Mouse (Mus musculus) liver, embryonic 14.5 days (tissue): ENCODE measurements around the gene Pacsin2. TPM values are rescaled to one million over a fixed set of nuclear protein-coding genes. Genes with fewer than 3 reads are reported as not detected.

ENCODE experiments used
- ATAC-seq: fragments of 200-750 bp; cut with Nextera tagmentation; 2 replicates; pipeline ENCODE4 v1.8.0; 2017; ENCODE audit warnings: moderate number of reproducible peaks, mild to moderate bottlenecking, moderate library complexity; ENCODE audit not compliant: insufficient read depth
- DNase-seq, 3 experiments: peaks; one replicate each; pipeline ENCODE4 v3.0.0-alpha.2; 2012 to 2013; ENCODE audit warnings: low read depth in 3 of 3, low spot score in 3 of 3
- H3K27ac ChIP-seq: fragments of 300-500 bp; sonication (generic); 2 replicates; pipeline ENCODE4 v1.5.1; 2014; ENCODE audit warnings: moderate library complexity, mild to moderate bottlenecking, control low read depth, inconsistent platforms
- H3K27me3 ChIP-seq: fragments of 300-500 bp; sonication (generic); 2 replicates; pipeline ENCODE4 v1.6.1; 2014; ENCODE audit warnings: mild to moderate bottlenecking, low read length, moderate library complexity; ENCODE audit not compliant: control insufficient read depth, insufficient read depth
- H3K36me3 ChIP-seq: fragments of 300-500 bp; sonication (generic); replicated peaks from 2 replicates; pipeline ENCODE4 v1.6.1; 2014; ENCODE audit warnings: low read depth; ENCODE audit not compliant: control insufficient read depth, insufficient read depth
- H3K4me1 ChIP-seq, 2 experiments: fragments of 200-500 bp in 1 of 2; fragments of 300-500 bp in 1 of 2; sonication (generic) in 1 of 2; replicated peaks; 2 replicates each; pipeline ENCODE4 v1.6.1; 2012 to 2014; ENCODE audit warnings: antibody characterized with exemption in 1 of 2, inconsistent platforms in 1 of 2, low read length in 1 of 2; ENCODE audit not compliant: control insufficient read depth in 2 of 2, insufficient read depth in 2 of 2
- H3K4me2 ChIP-seq: fragments of 300-500 bp; sonication (generic); 2 replicates; pipeline ENCODE4 v1.6.1; 2014; ENCODE audit warnings: low read depth, mild to moderate bottlenecking, control low read depth, moderate library complexity
- H3K4me3 ChIP-seq, 2 experiments: fragments of 200-500 bp in 1 of 2; fragments of 300-500 bp in 1 of 2; sonication (generic) in 1 of 2; 2 replicates each; pipeline ENCODE4 v1.5.1; 2012 to 2014; ENCODE audit warnings: low read depth in 2 of 2, low read length in 2 of 2, mild to moderate bottlenecking in 2 of 2, control low read depth in 1 of 2, inconsistent platforms in 1 of 2, moderate library complexity in 1 of 2; ENCODE audit not compliant: insufficient read depth in 1 of 2
- H3K9ac ChIP-seq: fragments of 300-500 bp; sonication (generic); replicated peaks from 2 replicates; pipeline ENCODE4 v1.6.1; 2014; ENCODE audit warnings: mild to moderate bottlenecking, control low read depth, moderate library complexity
- H3K9me3 ChIP-seq: fragments of 300-500 bp; sonication (generic); 2 replicates; pipeline ENCODE4 v1.6.1; 2016; ENCODE audit warnings: low read length, mixed read lengths; ENCODE audit not compliant: control insufficient read depth
- CTCF ChIP-seq: IDR thresholded peaks from 2 replicates; pipeline ENCODE4 v1.5.1; 2016; ENCODE audit warnings: antibody characterized with exemption, low read depth, control low read depth
- EP300 ChIP-seq: IDR thresholded peaks from 2 replicates; pipeline ENCODE4 v1.6.1; 2016; ENCODE audit warnings: antibody characterized with exemption, low read depth
- WGBS: fragments of 180-500 bp; shearing (Covaris S2); extraction: QIAGEN DNeasy Blood & Tissue Kit; methylation state at CpG from one replicate; pipeline ENCODE4 v1.1.7; 2014; ENCODE audit not compliant: insufficient replicate concordance; 5-methylcytosine and 5-hydroxymethylcytosine counted together
- polyA plus RNA-seq, 2 experiments: library from polyadenylated mRNA; depleted of rRNA in 1 of 2; stranded (reverse) in 1 of 2; unstranded in 1 of 2; fragments of >200 nt; fragmentation: Nextera tagmentation in 1 of 2; extraction: Ambion mirVana in 1 of 2; gene quantifications; 2 replicates each; pipeline versions ENCODE4 v1.2.1 to v1.2.3; 2012 to 2014

Gene Pacsin2
- polyA plus RNA-seq, 2 experiments: 32.8 to 39.7 TPM

DNA sequence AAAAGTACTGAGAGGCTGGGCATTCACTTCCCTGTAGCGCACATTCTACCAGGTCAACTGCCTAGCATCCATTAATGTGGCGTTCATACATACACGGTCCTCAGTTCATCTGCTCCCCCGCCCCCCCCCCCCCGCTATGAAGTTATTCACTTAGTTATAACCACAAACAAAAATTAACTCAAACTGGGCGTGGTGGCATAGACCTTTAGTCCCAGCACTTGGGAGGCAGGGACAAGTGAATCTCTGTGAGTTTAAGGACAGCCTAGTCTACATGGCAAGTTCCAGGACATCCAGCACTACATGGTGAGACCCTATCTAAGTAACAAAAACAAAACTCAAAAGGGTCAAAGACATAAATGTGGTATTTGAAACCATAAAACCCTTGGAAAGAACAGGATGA lies 125.5 kb downstream of the Pacsin2 start:
- H3K9ac ChIP-seq: no peak overlapping the region
- ATAC-seq (no peak), DNase-seq (no peak)
- no peaks in the 10 kb centered on the region for H3K9me3 ChIP-seq
- TF ChIP-seq CTCF (no peak), EP300 (no peak)
- H3K27ac ChIP-seq: no peak overlapping the region
- 67% methylated on average over 6 of the region's 6 CpGs for WGBS
- H3K4me3 ChIP-seq: no peak overlapping the region
- H3K36me3 ChIP-seq: peaks cover 5% of the 10 kb centered on the region
- no peaks in the 10 kb centered on the region for H3K27me3 ChIP-seq
- H3K4me1 ChIP-seq: peaks cover 9 to 16% of the 10 kb centered on the region in 2 experiments
- no peak overlapping the region for H3K4me2 ChIP-seq

DNA sequence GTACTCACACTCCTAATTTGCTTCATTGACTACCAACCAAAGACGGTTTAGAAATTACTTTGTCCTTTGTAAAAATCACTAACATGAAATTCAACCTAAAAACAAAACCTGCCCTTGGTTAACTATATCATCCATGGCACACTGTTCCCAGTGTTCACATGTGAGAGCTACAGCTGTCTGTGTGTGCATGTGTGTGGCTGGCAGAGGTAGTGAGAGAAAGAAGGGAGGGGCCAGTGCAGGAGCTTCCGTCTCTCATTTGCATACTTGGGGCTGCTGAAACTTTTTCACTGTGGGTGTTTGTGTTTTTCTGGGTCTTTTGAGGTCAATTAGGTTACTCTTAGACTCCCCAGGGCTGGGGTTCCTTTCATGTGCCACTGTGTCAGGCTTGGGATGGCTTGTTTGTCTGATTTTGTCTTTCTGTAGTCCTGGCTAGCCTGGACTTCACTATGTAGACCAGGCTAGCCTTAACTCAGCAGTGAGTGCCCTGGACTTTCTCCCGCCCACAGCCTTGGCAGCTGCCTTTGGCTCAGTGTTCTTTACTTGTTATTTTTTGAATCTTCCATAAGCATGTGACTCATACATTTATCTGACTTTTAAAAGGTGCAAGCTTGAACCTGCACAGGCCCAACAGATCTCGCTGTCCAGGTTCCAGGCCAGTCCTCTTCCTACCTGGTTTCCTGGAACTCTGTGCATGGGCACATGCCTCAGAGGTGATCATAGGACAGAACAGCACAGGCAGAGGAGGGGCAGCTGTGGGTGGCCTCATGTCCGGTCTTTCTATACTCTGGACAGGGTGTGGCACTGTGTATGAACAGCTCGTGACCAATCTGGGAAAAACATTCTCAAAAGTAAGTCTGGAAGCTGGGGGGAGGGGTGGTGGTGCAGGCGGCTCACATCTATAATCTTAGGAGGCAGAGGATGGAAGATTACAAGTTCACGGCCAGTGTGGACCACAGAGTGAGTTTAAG lies 126.2 kb downstream of the Pacsin2 start:
- 53% methylated on average over 8 of the region's 8 CpGs for WGBS
- ATAC-seq (no peak), DNase-seq (no peak)
- H3K27ac ChIP-seq: no peak overlapping the region
- no peak overlapping the region for H3K4me2 ChIP-seq
- no peak overlapping the region for H3K9ac ChIP-seq
- no peak for TF ChIP-seq EP300
- no peak for TF ChIP-seq CTCF
- no peak overlapping the region for H3K4me3 ChIP-seq
- peaks cover 8% of the 10 kb centered on the region for H3K36me3 ChIP-seq
- no peaks in the 10 kb centered on the region for H3K27me3 ChIP-seq
- peaks cover 1 to 9% of the 10 kb centered on the region in 2 experiments; a peak in 3 of 4 replicates for H3K4me1 ChIP-seq
- H3K9me3 ChIP-seq: no peaks in the 10 kb centered on the region

DNA sequence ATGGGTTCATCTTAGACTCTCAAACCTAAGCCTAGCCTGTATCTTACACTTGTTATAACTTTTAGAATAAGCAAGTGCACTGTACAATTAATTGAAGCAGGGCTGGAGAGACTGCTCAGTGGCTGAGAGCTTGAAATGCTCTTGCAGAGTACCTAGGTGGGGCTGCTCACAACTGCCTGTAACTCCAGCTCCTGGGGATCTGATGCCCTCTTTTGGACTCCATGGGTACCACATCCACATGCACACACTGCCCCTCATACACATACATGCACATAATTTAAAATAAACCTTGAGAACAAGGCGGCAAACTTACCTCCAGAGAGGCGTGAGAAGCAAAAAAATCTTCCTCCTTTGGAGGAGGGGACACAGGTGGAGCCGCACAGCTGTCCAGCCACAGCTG lies 132.0 kb downstream of the Pacsin2 start:
- Histone ChIP-seq H3K9me3 (no peaks in the 10 kb centered on the region), H3K9ac (no peak overlapping the region), H3K27ac (no peak overlapping the region), H3K27me3 (no peaks in the 10 kb centered on the region), H3K36me3 (peaks cover 4% of the 10 kb centered on the region), H3K4me2 (no peak overlapping the region), H3K4me1 (no peaks in the 10 kb centered on the region), H3K4me3 (no peak overlapping the region)
- TF ChIP-seq EP300: no peak
- peak; percentile 63 for TF ChIP-seq CTCF
- ATAC-seq (no peak), DNase-seq (no peak)
- 73% methylated on average over 3 of the region's 3 CpGs for WGBS

DNA sequence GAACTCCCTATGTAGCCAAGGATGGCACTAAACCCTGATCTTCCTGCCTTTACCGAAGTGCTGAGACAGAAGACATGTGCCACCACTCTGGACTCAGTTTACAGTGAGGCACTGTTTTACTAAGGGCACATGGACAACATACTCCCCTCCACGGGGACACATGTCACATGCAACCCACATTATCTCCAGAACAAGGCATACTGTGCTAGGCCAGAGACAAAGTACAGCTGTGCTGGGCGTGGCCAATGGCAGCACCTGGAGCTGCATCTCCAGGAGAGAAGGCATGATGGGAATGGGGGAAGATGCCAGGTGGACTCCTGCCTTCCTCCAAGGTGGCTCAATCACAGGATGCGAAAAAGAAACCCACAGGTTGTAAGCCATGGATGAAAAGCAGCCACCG lies 135.5 kb downstream of the Pacsin2 start:
- no peak for DNase-seq
- no peaks in the 10 kb centered on the region for H3K4me1 ChIP-seq
- H3K27ac ChIP-seq: no peak overlapping the region
- no peaks in the 10 kb centered on the region for H3K27me3 ChIP-seq
- no peaks in the 10 kb centered on the region for H3K9me3 ChIP-seq
- H3K4me3 ChIP-seq: no peak overlapping the region
- no peak for ATAC-seq
- H3K4me2 ChIP-seq: no peak overlapping the region
- no peak overlapping the region for H3K9ac ChIP-seq
- TF ChIP-seq CTCF (no peak), EP300 (no peak)
- WGBS: 65% methylated on average over 5 of the region's 5 CpGs
- peaks cover 4% of the 10 kb centered on the region for H3K36me3 ChIP-seq

Other genes with a start within 250 kb of the Pacsin2 start
- gene A4galt, start 212.8 kb downstream of the Pacsin2 start, polyA plus RNA-seq (2012; rRNA removed): 0.05 and 0.07 TPM in 2 replicates
- 0.08 TPM in 1 of 2 replicates, not detected in the other for gene A4galt, start 212.8 kb downstream of the Pacsin2 start, polyA plus RNA-seq (2014; fragmentation: Nextera tagmentation; extraction: Ambion mirVana)
- gene Arfgap3, start 114.4 kb downstream of the Pacsin2 start, polyA plus RNA-seq (2012; rRNA removed): 10.1 and 10.9 TPM in 2 replicates
- 15.3 and 16.6 TPM in 2 replicates for gene Arfgap3, start 114.4 kb downstream of the Pacsin2 start, polyA plus RNA-seq (2014; fragmentation: Nextera tagmentation; extraction: Ambion mirVana)
- 3.5 and 3.7 TPM in 2 replicates for gene Ttll1, start 46.3 kb upstream of the Pacsin2 start, polyA plus RNA-seq (2012; rRNA removed)
- 1.9 and 2.7 TPM in 2 replicates for gene Ttll1, start 46.3 kb upstream of the Pacsin2 start, polyA plus RNA-seq (2014; fragmentation: Nextera tagmentation; extraction: Ambion mirVana)
- gene Bik, start 62.3 kb upstream of the Pacsin2 start, polyA plus RNA-seq (2012; rRNA removed): 1.3 and 1.8 TPM in 2 replicates
- 1.4 and 2.0 TPM in 2 replicates for gene Bik, start 62.3 kb upstream of the Pacsin2 start, polyA plus RNA-seq (2014; fragmentation: Nextera tagmentation; extraction: Ambion mirVana)
- 98.4 and 108 TPM in 2 replicates for gene Tspo, start 99.0 kb upstream of the Pacsin2 start, polyA plus RNA-seq (2012; rRNA removed)
- gene Tspo, start 99.0 kb upstream of the Pacsin2 start, polyA plus RNA-seq (2014; fragmentation: Nextera tagmentation; extraction: Ambion mirVana): 243 and 246 TPM in 2 replicates
- gene Mcat, start 99.2 kb upstream of the Pacsin2 start, polyA plus RNA-seq (2012; rRNA removed): 9.8 and 10.9 TPM in 2 replicates
- gene Mcat, start 99.2 kb upstream of the Pacsin2 start, polyA plus RNA-seq (2014; fragmentation: Nextera tagmentation; extraction: Ambion mirVana): 15.5 and 17.7 TPM in 2 replicates
- 29.9 and 32.5 TPM in 2 replicates for gene Ttll12, start 130.6 kb upstream of the Pacsin2 start, polyA plus RNA-seq (2012; rRNA removed)
- 36.2 and 43.7 TPM in 2 replicates for gene Ttll12, start 130.6 kb upstream of the Pacsin2 start, polyA plus RNA-seq (2014; fragmentation: Nextera tagmentation; extraction: Ambion mirVana)